8 mouse cellular contexts compared by ENCODE assay signal in genomic region chr5:107360054-107360730, GRCm38 (mm10). TPM values are rescaled to one million over a fixed set of nuclear protein-coding genes. Genes with fewer than 3 reads are reported as not detected.
DNase-seq lines count a peak whose midpoint lies in the region; ATAC-seq and TF ChIP-seq lines count a peak whose summit lies in the region.

No protein-coding gene starts in this region.

- TF ChIP-seq CTCF in testis, adult 2 months (IDR thresholded peaks at IDR 0.05; ENCODE audit: control insufficient read depth, insufficient read depth, insufficient replicate concordance, low read depth, low read length), result no peak

- H3K4me1 ChIP-seq in testis, adult 2 months (ENCODE audit: control insufficient read depth, insufficient read depth, low read length), result peaks cover 2% of the 10 kb centered on the region
- H3K4me1 ChIP-seq in neural tube, embryonic 13.5 days (replicated peaks), result peaks cover 6% of the 10 kb centered on the region

- no peaks in the 10 kb centered on the region; the same call in none of the 2 replicates for H3K36me3 ChIP-seq in testis, adult 2 months (ENCODE audit: control insufficient read depth, insufficient read depth, low read length)
- no peaks in the 10 kb centered on the region for H3K36me3 ChIP-seq in neural tube, embryonic 13.5 days

- intact Hi-C loops in left cerebral cortex, postnatal 14 days (cut with DNase I), result no loop called here
- intact Hi-C loops in left cerebral cortex, postnatal 10 days (cut with DNase I), result loop anchor here (5.0 kb wide), 1 partner anchor 147 kb away; the partner anchor contains the start of gene Gm42669

- 19% methylated on average over 9 of the region's 9 CpGs for WGBS in neural tube, embryonic 13.5 days

- H3K4me2 ChIP-seq in neural tube, embryonic 13.5 days, result peak overlapping the region; percentile 58

- ATAC-seq in cerebellum, adult (ENCODE audit: insufficient number of reproducible peaks, low FRiP score, low TSS enrichment), result no peak
- 0 out of 2 replicates have a peak, but pooled peaks have one; percentile 6 for ATAC-seq in neural tube, embryonic 13.5 days (ENCODE audit: low read depth)

- no peaks in the 10 kb centered on the region for H3K27me3 ChIP-seq in testis, adult 2 months (ENCODE audit: control insufficient read depth, insufficient read depth, low read length)
- no peaks in the 10 kb centered on the region for H3K27me3 ChIP-seq in neural tube, embryonic 13.5 days

- no peaks in the 10 kb centered on the region for H3K9me3 ChIP-seq in neural tube, embryonic 13.5 days

- DNase-seq in cerebellum, adult 18-20 months, result peak; percentile 14 to 18
- DNase-seq in testis, postnatal 14 days (ENCODE audit: low spot score), result no peak
- DNase-seq in kidney, postnatal 14 days, result peak; percentile 3
- no peak for DNase-seq in left cerebral cortex, postnatal 14 days (ENCODE audit: low spot score in 2 of 2)
- DNase-seq in left cerebral cortex, postnatal 10 days (ENCODE audit: extremely low spot score in 1 of 2, low spot score in 2 of 2), result no peak

- H3K4me3 ChIP-seq in testis, adult 2 months (ENCODE audit: control insufficient read depth, low read depth, low read length), result peak overlapping the region; percentile 91; the same call in 1 of the 2 replicates
- H3K4me3 ChIP-seq in neural tube, embryonic 13.5 days, result peak overlapping the region; percentile 56

- no peak overlapping the region for H3K27ac ChIP-seq in testis, adult 2 months (ENCODE audit: control insufficient read depth, insufficient read depth, low read depth, low read length)
- H3K27ac ChIP-seq in neural tube, embryonic 13.5 days (replicated peaks), result peak overlapping the region; percentile 86

- peak overlapping the region; percentile 77 for H3K9ac ChIP-seq in neural tube, embryonic 13.5 days

- TF ChIP-seq POLR2A in testis, adult 2 months (IDR thresholded peaks at IDR 0.05; ENCODE audit: control insufficient read depth, low read depth, low read length), result no peak

RNA-seq across cellular contexts. Expression of gene Brdt, which starts 29.2 kb away (rescaled TPM):
- polyA plus RNA-seq in testis, adult 2 months (2012; rRNA removed), result 100 and 103 TPM in 2 replicates
- 2.6 and 3.0 TPM in 2 replicates for polyA plus RNA-seq in neural tube, embryonic 13.5 days (2015; fragmentation: Nextera tagmentation; extraction: Ambion mirVana)
- 10 to 100 TPM; 13.1 to 15.0 TPM for total RNA-seq in left cerebral cortex, postnatal 14 days (2021)
- total RNA-seq in left cerebral cortex, postnatal 10 days (2021), result 10 to 100 TPM; 11.4 to 11.9 TPM

RNA-seq across cellular contexts. Expression of gene Ephx4, which starts 42.3 kb away (rescaled TPM):
- polyA plus RNA-seq in testis, adult 2 months (2012; rRNA removed), result 1.7 and 2.1 TPM in 2 replicates
- 2.8 and 3.0 TPM in 2 replicates for polyA plus RNA-seq in neural tube, embryonic 13.5 days (2015; fragmentation: Nextera tagmentation; extraction: Ambion mirVana)
- 10 to 100 TPM; 71.7 to 76.4 TPM for total RNA-seq in left cerebral cortex, postnatal 14 days (2021)
- total RNA-seq in left cerebral cortex, postnatal 10 days (2021), result 10 to 100 TPM; 47.9 to 48.5 TPM

Comparison
In these comparisons a context has a peak if more than half of its experiments do, and no peak if none do; other contexts are left out.
1. DNase-seq: peak in cerebellum, adult 18-20 months (2 of 2) and kidney, postnatal 14 days (single experiment); none in testis, postnatal 14 days (single experiment), left cerebral cortex, postnatal 14 days (0 of 2) and left cerebral cortex, postnatal 10 days (0 of 2).